Mouse (Mus musculus): ENCODE data around the gene Zdhhc14.
A peak's percentile ranks its signal among the peaks of the same experiment; 100 is the strongest.

Gene Zdhhc14

DNA sequence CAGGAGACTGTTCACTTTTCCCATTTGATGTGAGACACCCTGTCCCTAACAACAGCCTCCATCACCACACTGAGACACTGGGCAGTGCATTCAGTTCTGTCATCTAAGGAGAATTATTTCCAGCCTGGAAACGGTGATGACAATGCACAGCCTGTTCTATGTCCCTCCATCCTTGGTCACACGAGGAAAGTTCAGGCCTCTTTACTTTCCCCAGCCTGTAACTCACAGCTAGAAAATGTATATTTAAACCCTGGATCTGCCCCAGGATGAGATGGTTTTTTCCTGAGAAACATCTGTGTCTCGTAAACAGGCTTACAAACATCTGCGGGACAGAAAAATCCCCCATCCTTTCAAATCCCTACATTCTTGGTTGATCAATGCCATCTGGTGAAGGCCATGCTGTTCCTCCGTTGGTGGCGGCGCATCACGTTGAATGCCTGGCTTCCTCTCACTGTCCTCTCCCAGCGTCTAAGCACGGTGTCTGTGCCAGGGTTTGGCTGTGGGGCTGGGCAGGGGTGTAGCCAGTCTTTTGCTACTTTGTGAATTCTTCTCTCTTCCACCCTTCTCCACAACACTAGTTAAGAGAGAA is 231.3 kb downstream of the Zdhhc14 start:
- peak in 1 of 2 experiments; percentile 42 for DNase-seq (ENCODE audit: low spot score in 2 of 2)

DNA sequence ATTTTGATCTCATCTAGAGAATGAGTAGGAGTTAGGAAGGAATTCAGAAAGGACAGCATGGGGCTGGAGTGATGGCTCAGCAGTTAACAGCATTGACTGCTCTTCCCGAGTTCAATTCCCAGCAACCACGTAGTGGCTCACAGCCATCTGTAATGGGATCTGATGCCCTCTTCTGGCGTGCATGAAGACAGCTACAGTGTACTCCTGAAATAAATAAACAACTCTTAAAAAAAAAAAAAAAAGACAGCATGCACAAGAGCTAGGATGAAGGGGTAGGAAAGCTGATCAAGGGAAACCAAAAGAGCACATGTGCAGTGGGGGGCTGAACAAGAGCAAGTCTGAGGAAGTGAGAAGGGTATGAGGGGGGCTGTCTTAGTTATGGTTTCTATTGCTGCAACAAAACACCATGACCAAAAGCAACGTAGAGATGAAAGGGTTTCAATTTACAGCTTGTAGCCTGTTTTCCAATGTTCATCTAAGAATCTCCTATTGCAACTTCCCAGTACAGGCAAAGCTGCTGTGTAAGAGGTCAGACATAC is 237.3 kb downstream of the Zdhhc14 start:
- DNase-seq (ENCODE audit: low spot score in 2 of 2) = no peak

DNA sequence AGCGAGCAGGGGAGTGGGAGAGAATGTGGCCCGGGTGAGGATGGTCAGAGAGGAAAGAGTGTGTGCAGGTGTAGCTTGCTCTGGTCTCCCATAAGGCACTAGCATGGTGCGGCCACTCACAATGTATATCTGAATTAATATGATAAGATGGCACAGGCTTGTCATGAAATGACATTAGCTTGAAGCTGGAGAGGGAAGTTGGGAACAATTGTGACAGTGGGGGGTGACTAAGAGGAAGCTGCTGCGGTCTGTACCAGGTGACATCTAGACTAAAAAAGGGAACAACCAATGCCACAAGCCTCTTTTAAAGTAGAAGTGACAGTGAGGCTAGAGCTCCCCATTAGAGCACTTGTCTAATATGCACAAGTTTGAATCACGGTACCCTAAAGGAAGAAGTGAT is 238.2 kb downstream of the Zdhhc14 start:
- no peak for DNase-seq (ENCODE audit: low spot score in 2 of 2)

DNA sequence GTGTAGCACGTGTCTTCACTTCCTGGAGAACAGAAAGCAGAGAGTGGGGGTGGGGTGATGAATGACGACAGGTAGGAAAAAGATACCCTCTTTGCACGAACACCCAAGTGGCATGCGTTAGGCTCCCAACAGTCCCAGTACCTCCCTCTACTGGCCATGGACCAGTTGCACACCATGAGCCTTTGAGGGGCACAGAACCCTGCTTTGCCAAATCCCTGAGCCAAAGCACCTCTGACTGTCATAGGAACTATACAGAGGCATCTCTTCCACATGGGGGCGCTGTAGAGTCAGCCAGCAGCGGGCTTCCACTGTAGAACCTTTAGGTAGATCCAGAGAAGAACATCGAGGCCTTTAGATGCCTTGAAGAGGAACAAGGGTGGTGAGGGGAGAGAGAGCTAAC is 241.0 kb downstream of the Zdhhc14 start:
- DNase-seq (ENCODE audit: low spot score in 2 of 2) = peak in 1 of 2 experiments; percentile 66

DNA sequence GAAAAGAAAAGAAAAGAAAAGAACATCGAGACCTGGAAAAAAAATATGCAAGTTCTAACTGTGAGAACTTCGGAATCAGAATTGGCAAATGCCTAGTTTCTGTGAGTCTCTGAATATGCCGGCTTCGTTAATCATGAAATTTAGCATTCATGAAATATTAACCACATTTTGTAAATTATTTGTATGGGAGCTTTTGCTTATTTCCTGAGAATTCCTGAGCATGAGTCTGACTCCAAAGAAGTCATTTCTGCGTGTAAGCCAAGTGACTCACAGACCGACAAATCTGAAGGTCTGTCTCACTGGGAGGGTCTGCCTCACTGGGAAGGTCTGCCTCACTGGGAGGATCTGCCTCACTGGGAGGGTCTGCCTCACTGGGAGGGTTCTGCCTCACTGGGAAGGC is 248.7 kb downstream of the Zdhhc14 start:
- no peak for DNase-seq (ENCODE audit: low spot score in 2 of 2)

DNA sequence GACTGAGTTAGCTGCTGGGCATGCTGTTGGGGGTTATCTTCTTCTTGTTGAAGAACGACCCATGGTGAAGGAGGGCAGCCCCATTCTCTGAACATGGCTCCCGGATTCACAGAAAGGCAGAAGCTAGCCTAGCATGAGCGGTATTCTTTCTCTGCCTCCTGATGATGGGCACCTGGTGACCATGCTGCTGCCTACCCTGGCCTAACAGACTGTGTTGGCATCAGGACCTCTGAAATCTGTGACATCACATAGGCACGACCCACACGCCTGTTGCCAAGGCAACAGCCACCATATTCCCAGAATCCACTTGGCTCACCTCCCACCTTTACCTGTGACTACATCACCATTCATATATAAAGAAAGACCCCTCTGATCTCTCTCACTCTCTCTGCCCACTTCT is 251.7 kb downstream of the Zdhhc14 start:
- DNase-seq (ENCODE audit: low spot score in 2 of 2) = no peak

DNA sequence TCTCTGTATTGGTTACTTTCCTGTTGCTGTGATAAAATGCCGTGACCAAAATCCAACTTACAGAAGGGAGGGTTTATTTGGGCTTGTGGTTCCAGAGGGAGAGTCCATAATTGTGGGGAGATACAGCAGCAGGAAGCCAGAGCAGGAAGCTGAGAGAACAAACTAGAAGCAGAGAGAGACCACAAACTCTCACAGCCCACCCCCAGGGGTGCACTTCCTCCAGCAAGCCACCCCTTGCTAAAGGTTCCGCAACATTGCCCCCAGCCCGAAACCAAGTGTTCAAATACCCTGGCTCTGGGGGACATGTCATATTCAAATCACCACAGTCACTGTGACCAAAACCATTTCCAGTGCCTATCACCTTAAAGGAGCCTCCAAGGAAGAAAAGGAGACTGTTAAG is 254.0 kb downstream of the Zdhhc14 start:
- DNase-seq (ENCODE audit: low spot score in 2 of 2) = no peak

DNA sequence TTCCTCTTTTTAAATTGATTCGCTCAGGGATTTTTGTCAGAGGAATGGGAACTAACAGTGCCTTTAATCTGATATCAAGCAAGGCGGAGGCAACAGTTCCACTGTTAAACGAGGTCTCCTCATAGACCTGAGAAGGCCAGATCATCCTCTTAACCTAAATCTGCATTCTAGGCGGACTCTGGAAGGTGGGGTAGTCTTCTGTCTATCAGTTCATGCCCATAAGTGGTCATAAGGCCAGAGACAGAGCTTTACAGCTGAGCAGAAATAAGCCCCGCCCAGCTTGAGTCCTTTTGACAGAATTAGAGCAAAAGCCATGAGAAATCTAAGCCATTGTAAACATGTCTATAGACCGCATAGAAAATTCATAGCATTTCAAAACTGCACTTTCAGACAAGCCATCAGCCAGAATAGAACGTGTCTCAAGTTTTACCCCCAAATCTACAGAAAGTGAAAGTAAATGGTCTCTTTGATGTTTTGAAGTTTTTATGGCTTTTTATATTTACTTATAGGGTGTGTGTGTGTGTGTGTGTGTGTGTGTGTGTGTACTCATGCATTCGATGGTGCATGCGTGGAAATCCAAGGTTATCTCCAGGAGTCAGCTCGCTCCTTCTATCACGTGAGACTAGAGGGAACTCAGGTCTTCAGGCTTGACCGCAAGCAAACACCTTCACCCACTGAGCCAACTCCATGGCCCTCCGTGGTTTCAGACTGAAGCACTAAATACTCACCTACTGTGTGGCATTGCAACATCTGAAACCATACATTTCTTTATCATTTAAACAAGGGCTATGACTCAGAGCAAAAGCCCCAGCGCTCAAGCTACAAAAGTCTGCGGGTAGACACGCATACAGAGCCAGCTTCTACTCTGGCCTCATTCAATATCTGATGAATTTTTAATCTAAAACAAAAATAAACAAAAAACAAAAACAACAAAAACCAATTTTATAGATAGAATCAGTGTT is 255.5 kb downstream of the Zdhhc14 start:
- DNase-seq (ENCODE audit: low spot score in 2 of 2) = no peak

DNA sequence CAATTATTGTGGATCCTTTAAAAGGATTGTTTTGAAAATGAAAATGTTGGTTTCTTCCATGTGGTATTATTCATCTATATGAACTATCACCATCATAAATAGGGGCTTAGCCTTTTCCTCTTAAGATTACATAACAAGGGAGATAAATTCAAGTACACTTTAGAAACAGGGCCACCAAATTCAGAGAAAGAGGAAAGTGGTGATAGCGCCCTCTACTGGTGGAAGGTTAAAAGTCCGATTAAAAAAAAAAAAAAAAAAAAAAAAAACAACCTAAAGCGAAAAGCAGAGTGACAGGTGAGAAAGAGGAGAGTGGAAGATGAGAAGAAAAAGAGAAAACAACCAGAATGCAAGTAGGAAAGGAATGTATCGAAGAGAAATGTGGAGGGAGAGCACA is 256.1 kb downstream of the Zdhhc14 start:
- no peak for DNase-seq (ENCODE audit: low spot score in 2 of 2)

DNA sequence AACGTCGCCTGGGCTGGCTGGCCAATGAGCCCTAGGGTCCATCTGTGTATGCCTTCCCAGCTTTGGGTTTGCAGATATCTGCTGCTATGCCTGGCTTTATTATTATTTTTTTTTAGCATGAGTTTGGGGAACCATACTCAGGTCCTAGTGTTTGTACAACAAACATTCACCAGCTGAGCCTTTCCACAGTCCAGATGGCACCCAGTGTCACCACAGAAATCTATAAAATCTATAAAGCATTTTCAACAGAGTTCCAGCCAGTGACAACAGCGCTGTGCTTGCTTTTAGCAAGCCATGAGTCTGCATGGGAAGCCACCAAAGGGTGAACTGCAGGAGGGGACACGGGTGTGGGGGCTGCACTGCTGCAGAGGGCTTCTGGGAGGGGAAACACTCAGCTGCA is 257.9 kb downstream of the Zdhhc14 start:
- no peak for DNase-seq (ENCODE audit: low spot score in 2 of 2)

DNA sequence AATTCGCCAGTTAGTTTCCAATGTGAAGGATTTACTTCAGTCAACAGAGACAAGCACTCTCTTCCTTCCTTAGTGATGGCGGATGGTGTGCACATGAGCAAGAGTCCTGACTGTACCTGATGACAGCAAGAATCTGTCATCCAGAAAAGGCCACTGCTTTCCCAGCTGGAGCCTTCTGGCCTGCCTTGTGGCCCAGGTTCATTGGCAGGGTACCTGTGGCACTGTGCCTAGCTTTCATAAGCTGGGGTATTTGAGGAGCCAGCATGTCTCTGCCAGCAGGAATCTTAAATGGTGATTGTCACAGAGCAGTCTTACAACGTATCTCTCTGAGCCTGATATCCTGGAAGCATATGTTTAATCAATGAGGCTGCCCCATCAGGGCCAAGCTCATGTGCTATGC is 258.7 kb downstream of the Zdhhc14 start:
- DNase-seq (ENCODE audit: low spot score in 2 of 2) = no peak

DNA sequence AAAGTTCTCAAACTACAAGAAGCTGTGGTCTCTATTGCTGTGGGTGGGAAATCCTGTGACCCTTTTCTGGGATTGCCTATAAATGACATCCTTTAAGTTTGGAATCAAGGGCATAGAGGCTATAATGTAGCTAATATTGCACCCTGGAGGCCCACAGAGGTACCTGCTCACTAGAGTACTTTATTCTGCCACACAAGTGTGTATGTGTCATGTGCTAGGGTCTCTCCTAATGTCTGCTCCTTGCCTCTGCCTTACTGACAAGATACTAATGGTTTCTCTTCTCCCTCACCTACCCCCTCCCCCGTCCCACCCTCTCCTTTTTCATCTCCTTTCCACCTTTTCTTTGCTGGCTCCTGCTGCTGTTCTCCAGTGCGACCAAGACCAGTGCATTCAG is 260.0 kb downstream of the Zdhhc14 start:
- DNase-seq (ENCODE audit: low spot score in 2 of 2) = no peak

DNA sequence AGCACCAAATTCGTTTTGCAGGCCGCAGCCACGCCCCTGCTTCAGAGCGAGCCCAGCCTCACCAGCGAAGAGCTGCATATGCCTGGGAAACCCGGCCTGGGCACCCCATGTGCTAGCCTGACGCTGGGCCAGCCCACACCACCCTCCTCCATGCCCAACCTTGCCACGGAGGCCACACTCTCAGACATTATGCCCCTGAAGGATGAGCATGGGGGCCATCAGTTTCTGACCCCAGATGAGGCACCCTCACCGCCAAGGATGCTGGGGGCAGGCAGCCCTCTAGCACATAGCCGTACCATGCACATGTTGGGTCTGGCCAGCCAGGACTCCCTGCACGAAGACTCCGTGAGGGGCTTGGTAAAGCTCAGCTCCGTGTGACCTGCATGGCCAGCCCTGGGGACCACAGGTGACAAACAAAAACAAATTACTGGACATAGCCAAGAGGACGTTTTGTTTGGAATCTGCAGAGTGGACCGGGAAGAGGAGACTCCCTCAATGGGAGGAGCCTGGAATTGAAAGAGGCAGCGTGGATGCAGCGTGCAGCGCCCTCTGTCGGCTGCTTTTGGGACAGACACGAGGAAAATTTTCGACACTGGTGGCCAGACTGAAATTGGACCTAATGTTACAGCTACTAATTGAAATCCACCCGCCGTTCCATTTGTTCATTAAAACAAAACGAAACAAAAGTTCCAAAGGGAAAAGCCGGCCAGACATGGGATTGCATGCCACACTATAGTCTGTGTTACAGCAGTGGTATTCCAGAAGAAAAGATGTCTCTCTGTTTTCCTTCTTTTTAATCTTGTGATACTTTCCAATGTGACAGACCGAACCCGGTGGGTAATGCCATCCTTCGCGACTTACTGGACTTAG is 260.6 kb downstream of the Zdhhc14 start:
- DNase-seq (ENCODE audit: low spot score in 2 of 2) = peak; percentile 76 to 86

DNA sequence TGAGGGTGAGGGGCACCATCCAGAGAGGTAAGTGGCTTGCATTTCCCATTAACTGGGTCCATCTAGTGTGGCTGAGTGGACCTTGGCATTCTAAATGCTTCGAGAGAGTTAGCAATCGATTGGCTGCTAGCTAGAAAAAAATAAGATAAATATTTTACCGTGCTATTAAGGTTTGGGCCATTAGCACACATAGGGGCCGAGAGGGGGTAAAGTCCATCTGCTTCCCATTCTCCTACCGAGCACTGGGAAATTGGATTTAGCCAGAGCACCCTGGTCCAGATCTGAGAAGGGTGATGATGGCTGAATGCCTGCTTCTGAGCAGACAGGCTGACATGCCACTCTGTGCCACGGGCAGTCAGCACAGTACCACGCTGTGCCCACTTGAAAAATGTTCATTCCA is 263.1 kb downstream of the Zdhhc14 start:
- DNase-seq (ENCODE audit: low spot score in 2 of 2) = no peak

DNA sequence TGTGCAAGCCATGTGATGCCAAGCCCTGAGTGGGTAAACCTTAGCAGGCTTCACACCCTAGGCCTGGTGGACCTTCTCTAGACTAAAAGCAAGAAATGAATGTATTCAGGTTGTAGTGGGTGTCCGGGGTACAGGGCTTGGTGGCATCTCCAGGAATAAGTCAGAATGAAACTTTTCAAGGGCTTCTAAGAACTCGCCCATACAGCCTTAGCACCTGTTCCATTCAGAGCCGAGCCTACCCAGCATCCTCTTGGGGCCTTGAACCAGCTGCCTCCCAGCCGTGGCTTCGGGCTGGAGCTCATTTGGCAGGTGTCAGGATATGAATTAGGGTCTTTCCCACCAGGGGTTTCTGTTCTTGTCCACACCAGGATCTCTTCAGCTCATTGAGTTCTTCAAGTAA is 263.7 kb downstream of the Zdhhc14 start:
- DNase-seq (ENCODE audit: low spot score in 2 of 2) = no peak

DNA sequence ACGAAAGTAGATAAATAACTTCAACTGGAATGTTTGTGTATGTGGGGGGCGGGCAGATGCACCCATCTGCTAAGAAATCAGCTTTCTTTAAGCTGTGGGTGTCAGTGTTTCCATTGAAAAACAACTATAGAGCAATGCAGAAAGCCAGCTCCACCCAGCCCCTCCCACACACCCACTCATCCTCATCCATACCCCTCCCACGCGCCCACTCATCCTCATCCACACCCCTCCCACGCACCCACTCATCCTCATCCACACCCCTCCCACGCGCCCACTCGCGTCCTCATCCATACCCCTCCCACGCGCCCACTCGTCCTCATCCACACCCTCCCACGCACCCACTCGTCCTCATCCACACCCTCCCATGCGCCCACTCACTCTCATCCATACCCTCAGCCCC is 264.5 kb downstream of the Zdhhc14 start:
- DNase-seq (ENCODE audit: low spot score in 2 of 2) = no peak

DNA sequence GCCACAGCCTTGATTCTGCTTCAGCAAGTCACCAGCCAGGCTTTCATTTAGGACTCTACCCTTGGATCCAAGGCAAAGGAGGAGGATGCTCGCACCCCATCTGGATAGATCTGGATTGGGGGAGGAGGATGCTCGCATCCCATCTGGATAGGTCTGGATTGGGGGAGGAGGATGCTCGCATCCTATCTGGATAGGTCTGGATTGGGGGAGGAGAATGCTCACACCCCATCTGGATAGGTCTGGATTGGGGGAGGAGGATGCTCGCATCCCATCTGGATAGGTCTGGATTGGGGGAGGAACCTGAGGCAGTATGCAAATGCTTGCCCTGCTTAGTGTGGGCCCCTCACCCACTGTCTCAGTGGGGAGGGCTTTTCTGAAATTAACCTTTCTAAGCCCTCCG is 271.4 kb downstream of the Zdhhc14 start:
- no peak for DNase-seq (ENCODE audit: low spot score in 2 of 2)

DNA sequence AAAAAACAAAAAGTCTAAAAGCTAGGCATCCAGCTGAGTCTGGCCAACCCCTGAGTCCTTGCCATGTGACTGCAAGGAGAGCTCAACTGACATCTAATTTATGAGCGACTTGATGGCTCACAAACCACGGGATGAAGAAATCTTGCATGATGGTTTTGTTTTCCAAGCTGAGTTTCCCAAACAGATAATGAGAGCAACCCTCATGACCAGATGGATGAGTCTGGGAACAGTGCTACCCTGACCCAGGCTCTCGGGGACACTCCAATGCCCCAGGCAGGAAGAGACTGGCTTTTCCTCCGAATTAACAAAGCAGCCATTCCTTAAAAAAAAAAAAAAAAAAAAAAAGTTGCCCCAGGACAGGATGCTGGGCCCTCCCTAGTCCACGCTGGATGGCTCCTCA is 271.9 kb downstream of the Zdhhc14 start:
- DNase-seq (ENCODE audit: low spot score in 2 of 2) = no peak

DNA sequence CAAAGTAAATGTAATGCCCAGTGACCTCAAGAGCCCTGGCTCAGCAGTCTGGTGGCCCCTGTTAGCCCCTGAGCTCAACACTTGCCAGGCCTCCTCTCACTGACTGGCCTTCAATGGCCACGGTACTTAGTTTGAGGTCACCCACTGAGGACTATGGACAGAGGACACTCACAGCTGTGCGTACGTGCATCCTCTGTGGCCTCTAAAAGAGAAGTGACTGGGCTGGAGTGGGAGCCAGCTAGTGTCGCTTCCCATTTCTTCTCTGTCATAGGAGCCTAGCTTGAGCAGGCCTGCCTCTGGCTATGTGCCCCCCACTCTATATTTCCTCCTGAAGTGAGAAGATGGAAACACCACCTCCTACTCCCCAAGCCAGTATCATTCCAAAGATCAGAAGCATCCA is 273.4 kb downstream of the Zdhhc14 start:
- no peak for DNase-seq (ENCODE audit: low spot score in 2 of 2)

DNA sequence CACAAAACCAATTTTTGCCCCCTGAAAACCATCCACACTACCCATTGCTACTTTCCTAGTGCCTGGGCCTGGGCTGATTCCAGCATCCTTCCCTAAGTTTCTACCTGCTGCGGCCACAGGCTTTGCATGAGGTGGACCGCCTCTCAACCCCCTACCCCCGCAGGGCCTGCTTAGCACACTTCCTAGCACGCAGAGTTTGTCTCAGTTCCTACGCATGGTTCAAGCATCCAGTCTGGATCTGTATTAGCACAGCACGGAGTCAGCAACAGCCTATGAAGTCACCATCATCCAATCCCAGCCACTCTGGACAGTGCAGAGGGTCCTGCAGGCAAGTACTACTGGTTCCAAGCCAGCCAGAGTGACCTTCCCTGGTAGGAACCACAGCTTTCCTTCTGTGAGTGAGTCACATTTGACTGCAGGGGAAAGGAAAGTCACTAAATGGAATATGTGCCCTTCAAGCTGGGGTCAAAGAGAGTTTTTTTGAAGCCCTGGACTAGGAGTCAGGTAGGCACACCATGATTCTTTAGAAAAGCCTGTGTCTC is 275.9 kb downstream of the Zdhhc14 start:
- DNase-seq (ENCODE audit: low spot score in 2 of 2) = no peak

DNA sequence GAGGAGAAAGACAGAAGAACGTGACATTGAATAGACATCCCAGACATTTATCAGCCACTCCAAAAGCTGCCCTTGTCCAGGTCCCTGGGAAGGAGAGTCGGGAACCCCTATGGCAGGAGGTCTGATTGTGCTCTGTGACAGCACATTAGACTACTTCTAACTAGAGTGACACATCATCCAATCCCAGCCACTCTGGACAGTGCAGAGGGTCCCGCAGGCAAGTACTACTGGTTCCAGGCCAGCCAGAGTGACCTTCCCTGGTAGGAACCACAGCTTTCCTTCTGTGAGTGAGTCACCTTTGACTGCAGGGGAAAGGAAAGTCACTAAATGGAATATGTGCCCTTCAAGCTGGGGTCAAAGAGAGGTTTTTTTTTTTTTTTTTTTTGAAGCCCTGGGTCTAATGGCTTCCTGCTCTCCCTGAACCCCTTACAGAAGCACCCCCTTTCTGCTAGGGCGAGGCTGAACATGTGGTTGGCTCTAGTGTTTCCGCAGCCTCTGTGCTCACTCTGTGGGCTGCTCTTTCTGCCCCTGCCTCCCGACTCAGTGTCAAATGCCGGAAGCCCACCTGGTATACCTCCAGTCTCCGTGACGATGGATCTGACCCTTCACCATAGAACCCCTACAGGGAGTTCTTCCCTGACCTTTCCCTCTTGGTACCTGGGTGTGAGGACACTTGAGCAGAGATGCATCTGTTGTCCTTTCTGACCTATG is 276.6 kb downstream of the Zdhhc14 start:
- no peak for DNase-seq (ENCODE audit: low spot score in 2 of 2)
